Mouse (Mus musculus): ENCODE measurements around the gene Olfr575. TPM values are rescaled to one million over a fixed set of nuclear protein-coding genes. Genes with fewer than 3 reads are reported as not detected.

Gene Olfr575
- total RNA-seq (2023): not detected in 2 replicates

DNA sequence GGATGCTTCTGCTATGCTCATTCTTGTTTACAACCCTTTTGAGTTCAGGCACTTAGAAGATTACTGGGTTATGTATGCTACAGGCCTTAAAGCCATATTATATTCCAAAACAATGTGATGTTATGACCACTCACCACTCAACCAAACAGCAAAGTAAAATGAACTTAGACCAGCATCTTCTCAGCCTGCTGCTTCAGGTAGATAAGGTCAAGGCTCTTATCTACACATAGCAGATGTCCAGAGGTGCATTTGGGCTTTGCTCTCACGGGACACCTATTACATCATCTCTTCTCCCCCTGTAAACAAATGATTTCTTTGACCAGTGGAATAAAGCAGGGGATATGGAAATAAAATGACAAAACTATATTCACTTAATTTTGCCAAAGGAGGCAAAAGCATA is at the start of gene Olfr575:
Gene Olfr575 (minus strand): TSS at position 183 of the 400 bp plus-strand sequence.

DNA sequence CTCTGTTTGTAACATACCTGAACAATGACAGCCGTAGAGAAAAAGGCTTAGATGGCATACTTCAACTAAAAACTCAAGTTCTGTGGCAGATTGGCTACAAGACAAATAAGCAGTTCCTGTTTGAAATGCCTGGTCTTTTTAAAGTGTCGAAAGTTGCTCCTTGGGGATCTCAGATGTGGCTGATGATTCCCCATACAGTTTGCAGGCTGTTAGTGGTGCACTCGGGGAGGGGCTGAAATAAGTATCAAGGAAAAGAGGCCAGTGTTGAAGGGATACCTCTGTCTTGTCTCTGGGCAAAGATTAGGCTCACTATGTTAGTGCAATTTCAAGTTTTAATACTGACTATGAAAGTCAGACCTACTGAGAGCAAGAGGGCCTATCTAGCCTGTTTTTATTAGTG is 30.6 kb upstream of the Olfr575 start, which contains the start of gene Olfr578:
Gene Olfr578 (minus strand): TSS at position 101 of the 400 bp plus-strand sequence.

DNA sequence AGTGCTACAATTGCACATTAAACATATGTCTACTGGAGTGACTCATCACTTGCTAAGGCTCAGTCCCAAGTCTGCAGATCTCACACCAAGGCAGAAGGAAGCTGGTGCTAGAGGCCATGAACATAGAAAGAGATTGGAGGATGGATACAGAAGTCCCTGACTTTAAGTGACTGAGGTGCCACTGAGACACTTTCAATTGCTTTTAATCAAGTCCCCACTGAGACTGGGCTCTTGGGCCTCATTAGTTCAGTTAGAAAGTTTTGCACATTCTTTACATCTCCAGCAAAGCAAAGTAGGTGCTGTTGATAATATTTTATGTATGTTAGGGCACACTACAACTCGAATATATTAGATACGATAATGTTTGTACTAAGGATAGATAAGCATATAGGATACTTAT is 17.3 kb upstream of the Olfr575 start, which contains the start of gene Olfr577:
Gene Olfr577 (minus strand): TSS at position 101 of the 400 bp plus-strand sequence.

DNA sequence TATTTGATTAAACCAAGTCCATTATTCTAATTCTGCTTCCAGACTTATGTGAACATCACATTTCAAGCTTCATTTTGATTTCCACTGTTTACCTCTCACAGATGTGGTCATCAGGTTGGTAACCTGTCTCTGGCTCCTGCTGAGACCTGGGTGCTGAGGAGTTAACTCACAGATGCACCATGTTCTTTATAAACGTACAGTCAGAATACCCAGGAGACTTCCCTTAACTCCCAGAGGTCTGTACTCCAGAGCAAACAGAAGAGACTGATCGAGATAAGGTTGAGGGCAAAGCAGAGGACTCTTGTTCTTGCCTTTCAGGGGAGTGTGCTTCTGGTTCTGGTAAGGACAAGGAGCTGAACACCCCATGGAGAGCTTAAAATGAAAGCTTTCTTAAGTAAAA is 3.8 kb upstream of the Olfr575 start, which contains the start of gene Olfr576:
Gene Olfr576 (plus strand): TSS at position 301 of the 400 bp plus-strand sequence.

DNA sequence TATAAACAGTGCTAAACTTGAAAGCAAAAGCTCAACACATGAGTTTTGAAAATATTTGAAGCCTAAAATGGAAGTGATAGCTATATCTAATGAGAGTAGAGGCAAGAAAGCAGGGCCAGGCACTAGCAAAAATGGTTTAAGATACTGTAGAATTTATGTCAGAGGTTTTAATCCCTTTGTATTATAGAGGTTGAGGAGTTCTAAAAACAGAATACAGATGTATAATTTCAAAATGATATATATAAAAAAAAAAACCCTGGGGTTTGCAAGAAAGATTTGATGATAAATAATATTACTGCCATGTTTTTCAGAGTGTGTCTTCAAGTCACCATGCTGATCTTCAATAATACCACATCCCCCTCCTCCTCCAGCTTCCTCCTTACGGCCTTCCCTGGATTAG is 10.4 kb downstream of the Olfr575 start, which contains the start of gene Olfr574:
Gene Olfr574 (plus strand): TSS at position 301 of the 400 bp plus-strand sequence.

DNA sequence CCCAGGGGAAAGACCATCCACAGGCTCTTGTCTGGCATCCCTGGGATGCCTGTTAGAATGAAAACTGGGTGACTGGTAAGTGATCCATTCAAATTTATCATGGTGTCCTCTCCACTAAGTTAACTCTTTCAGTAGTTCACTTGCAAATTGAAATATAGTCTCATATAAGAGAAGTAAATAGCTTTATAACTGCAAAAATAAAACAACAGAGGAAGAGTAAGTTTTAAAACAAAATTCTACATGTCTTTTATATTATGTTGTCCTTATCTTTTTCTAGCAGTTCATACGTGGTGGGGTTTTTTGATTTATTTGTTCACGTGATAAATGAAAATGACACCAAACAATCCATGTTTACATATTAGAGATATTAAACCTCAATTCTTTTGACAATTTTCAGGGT is 16.1 kb downstream of the Olfr575 start, which contains the start of gene Olfr573-ps1:
Gene Olfr573-ps1 (minus strand): TSS at position 101 of the 400 bp plus-strand sequence.

DNA sequence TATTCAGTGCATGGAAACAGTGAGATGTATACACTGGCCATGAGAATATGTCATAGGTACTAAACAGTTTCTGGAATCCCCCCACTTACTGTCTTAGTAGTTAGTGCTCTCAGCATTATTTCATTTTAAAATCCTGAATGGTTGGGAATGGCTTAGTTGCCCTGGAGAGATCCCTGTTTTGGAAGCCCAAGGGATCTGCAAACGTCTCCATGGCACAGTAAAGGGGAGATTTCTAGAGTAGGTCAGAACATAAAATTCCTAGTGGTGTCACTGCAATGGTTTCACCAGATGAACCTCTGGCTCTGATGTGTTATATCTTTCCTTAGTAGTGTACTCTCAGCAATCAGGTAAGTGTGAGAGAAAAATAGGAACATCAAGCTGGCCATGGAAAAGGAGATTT is 34.5 kb downstream of the Olfr575 start, which contains the start of gene Olfr572:
Gene Olfr572 (plus strand): TSS at position 301 of the 400 bp plus-strand sequence.

DNA sequence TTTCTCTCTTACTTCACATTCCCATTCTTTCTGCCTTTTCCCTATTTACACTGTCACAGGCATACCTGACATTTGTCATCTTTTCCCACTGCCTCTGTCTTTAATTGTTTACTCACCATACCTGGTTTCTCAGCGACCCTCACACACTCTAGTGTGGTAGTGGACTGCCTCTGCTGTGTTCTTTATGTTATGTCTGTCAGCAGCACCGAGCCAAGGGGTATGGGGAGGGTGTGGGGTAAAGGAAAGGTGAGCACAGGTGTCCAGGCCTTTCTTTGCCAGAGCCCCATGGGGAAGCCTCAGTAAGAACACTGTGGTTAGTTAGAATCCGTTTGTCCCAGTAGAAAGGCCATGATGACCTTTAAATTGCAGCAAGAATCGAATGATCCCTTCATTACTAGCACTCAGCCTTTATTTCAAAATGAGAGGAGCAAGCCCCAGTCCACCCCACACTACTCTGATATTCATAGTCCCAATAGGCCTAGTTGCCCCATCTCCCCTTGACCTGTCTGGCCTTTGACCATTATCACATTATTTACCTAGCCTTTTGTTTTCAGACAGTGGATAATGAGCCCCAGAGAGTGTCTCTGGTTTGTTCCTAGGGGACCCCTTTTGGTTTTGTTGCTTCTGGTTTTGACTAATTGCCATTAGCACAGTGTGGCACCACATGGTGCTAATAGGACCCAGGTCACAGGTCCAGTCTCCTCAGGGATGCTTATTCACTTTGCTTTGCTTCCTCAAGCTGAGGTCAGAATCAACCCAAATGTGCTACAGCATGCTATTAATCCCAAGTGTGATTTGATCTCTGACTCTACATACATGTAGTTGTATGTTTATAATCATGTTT is 41.3 kb downstream of the Olfr575 start, which contains the start of gene Olfr571:
Gene Olfr571 (minus strand): TSS at position 505 of the 844 bp plus-strand sequence.

Other genes starting within 250 kb of the Olfr575 start
- gene Olfr33, start 239.7 kb downstream of the Olfr575 start, total RNA-seq (2023): not detected in 2 replicates
- gene Olfr559, start 231.3 kb downstream of the Olfr575 start, total RNA-seq (2023): not detected in 2 replicates
- not detected in 2 replicates for gene Olfr560, start 199.4 kb downstream of the Olfr575 start, total RNA-seq (2023)
- not detected in 2 replicates for gene Olfr78, start 199.3 kb downstream of the Olfr575 start, total RNA-seq (2023)
- not detected in 2 replicates for gene Olfr561, start 187.6 kb downstream of the Olfr575 start, total RNA-seq (2023)
- gene Olfr564, start 155.3 kb downstream of the Olfr575 start, total RNA-seq (2023): not detected in 2 replicates
- gene Olfr566, start 100.0 kb downstream of the Olfr575 start, total RNA-seq (2023): not detected in 2 replicates
- gene Olfr568, start 81.7 kb downstream of the Olfr575 start, total RNA-seq (2023): not detected in 2 replicates
- not detected in 2 replicates for gene Olfr569, start 67.9 kb downstream of the Olfr575 start, total RNA-seq (2023)
- gene Olfr570, start 64.2 kb downstream of the Olfr575 start, total RNA-seq (2023): not detected in 2 replicates
- not detected in 2 replicates for gene Olfr571, start 41.2 kb downstream of the Olfr575 start, total RNA-seq (2023)
- gene Olfr572, start 34.4 kb downstream of the Olfr575 start, total RNA-seq (2023): not detected in 2 replicates
- not detected in 2 replicates for gene Olfr573-ps1, start 16.2 kb downstream of the Olfr575 start, total RNA-seq (2023)
- not detected in 2 replicates for gene Olfr574, start 10.3 kb downstream of the Olfr575 start, total RNA-seq (2023)
- not detected in 2 replicates for gene Olfr576, start 3.9 kb upstream of the Olfr575 start, total RNA-seq (2023)
- not detected in 2 replicates for gene Olfr577, start 17.2 kb upstream of the Olfr575 start, total RNA-seq (2023)
- not detected in 2 replicates for gene Olfr578, start 30.5 kb upstream of the Olfr575 start, total RNA-seq (2023)
- not detected in 2 replicates for gene Olfr582, start 79.2 kb upstream of the Olfr575 start, total RNA-seq (2023)
- gene Olfr583, start 92.5 kb upstream of the Olfr575 start, total RNA-seq (2023): not detected in 2 replicates
- gene Olfr584, start 123.1 kb upstream of the Olfr575 start, total RNA-seq (2023): not detected in 2 replicates
- not detected in 2 replicates for gene Olfr585, start 138.9 kb upstream of the Olfr575 start, total RNA-seq (2023)
- not detected in 2 replicates for gene Olfr586, start 166.9 kb upstream of the Olfr575 start, total RNA-seq (2023)
- gene Olfr588-ps1, start 182.1 kb upstream of the Olfr575 start, total RNA-seq (2023): not detected in 2 replicates
- not detected in 2 replicates for gene Olfr589, start 197.6 kb upstream of the Olfr575 start, total RNA-seq (2023)
- not detected in 2 replicates for gene Olfr591, start 219.6 kb upstream of the Olfr575 start, total RNA-seq (2023)
- not detected in 2 replicates for gene Olfr592, start 226.0 kb upstream of the Olfr575 start, total RNA-seq (2023)